Mouse (Mus musculus) hindlimb bud, embryonic 11.5 days (tissue): ENCODE measurements around the gene Recql.

Source experiments
- DNase-seq: peaks from one replicate; pipeline ENCODE4 v3.0.0-alpha.2; 2012; ENCODE audit warnings: low read depth, low spot score; ENCODE audit errors: extremely low spot score

Gene Recql

GRCm38 (mm10) chr6:142387011-142387754 is at the start of gene Recql, which contains the start of gene Golt1b:
TSS of gene Recql (minus strand) at chr6:142387087.
TSS of gene Golt1b (plus strand) at chr6:142387221.
- peak; percentile 81 for DNase-seq

- DNase-seq = no peak
Measured at GRCm38 (mm10) chr6:142429072-142429471, 42.2 kb upstream of the Recql start.

GRCm38 (mm10) chr6:142424976-142425375 is 38.1 kb upstream of the Recql start:
- DNase-seq = no peak

GRCm38 (mm10) chr6:142414597-142414996 is 27.7 kb upstream of the Recql start:
- DNase-seq = no peak

GRCm38 (mm10) chr6:142413845-142414244 is 27.0 kb upstream of the Recql start:
- no peak for DNase-seq

GRCm38 (mm10) chr6:142412906-142413491 is 26.1 kb upstream of the Recql start, which contains the start of gene Spx:
TSS of gene Spx (plus strand) at chr6:142413441.
- DNase-seq = no peak

GRCm38 (mm10) chr6:142411140-142411539 is 24.3 kb upstream of the Recql start:
- DNase-seq = no peak

- DNase-seq = no peak
Measured at GRCm38 (mm10) chr6:142395756-142396155, 8.9 kb upstream of the Recql start.

- no peak for DNase-seq
Measured at GRCm38 (mm10) chr6:142394669-142395068, 7.8 kb upstream of the Recql start.

- no peak for DNase-seq
Measured at GRCm38 (mm10) chr6:142392312-142392711, 5.4 kb upstream of the Recql start.

GRCm38 (mm10) chr6:142389101-142389500 is 2.2 kb upstream of the Recql start:
- no peak for DNase-seq

- DNase-seq = no peak
Measured at GRCm38 (mm10) chr6:142387755-142388271, 926 bp upstream of the Recql start.

- DNase-seq = no peak
Measured at GRCm38 (mm10) chr6:142386285-142387010, 439 bp downstream of the Recql start.

- no peak for DNase-seq
Measured at GRCm38 (mm10) chr6:142384521-142384920, 2.4 kb downstream of the Recql start.

- DNase-seq = no peak
Measured at GRCm38 (mm10) chr6:142381615-142382014, 5.3 kb downstream of the Recql start.

GRCm38 (mm10) chr6:142379961-142380360 is 6.9 kb downstream of the Recql start:
- DNase-seq = no peak

- DNase-seq = no peak
Measured at GRCm38 (mm10) chr6:142378576-142379330, 8.1 kb downstream of the Recql start.

GRCm38 (mm10) chr6:142377081-142377480 is 9.8 kb downstream of the Recql start:
- no peak for DNase-seq

GRCm38 (mm10) chr6:142369568-142369967 is 17.3 kb downstream of the Recql start:
- DNase-seq = no peak

- no peak for DNase-seq
Measured at GRCm38 (mm10) chr6:142367565-142367964, 19.3 kb downstream of the Recql start.
